Mouse (Mus musculus): ENCODE measurements around the gene Zfp809. TPM values are rescaled to one million over a fixed set of nuclear protein-coding genes. Genes with fewer than 3 reads are reported as not detected.

Zfp809 gene
- total and polyA plus RNA-seq, 2 experiments from 2014 or later, result 6.8 to 10.3 TPM

DNA sequence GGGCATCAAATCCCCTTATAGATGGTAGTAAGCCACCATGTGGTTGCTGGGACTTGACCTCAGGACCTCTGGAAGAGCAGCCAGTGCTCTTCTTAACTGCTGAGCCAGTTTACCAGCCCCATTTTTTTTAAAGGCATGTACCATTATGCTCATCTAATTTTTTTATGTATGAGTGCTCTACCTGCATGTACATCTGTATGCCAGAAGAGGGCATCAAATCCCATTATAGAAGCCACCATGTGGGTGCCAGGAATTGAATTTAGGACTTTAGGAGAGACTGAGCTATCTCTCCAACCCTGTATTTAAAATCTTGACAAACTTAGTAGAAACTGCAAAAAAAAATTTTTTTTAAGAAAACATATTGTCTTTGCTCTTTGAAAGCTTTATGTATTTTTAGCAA lies 5.0 kb downstream of the Zfp809 start:
- Histone ChIP-seq H3K27me3 (ENCODE audit: insufficient read depth, low read length) (no peaks in the 10 kb centered on the region), H3K9ac (no peak overlapping the region), H3K4me1 (ENCODE audit: insufficient read depth) (no peaks in the 10 kb centered on the region), H3K4me3 (ENCODE audit: low read depth, low read length) (no peak overlapping the region), H3K9me3 (ENCODE audit: low read length) (no peaks in the 10 kb centered on the region), H3K27ac (ENCODE audit: low read depth, low read length) (no peak overlapping the region), H3K4me2 (ENCODE audit: low read depth) (no peak overlapping the region), H3K36me3 (ENCODE audit: insufficient read depth) (no peaks in the 10 kb centered on the region)
- DNase-seq, result no peak
- TF ChIP-seq CTCF (IDR thresholded peaks at IDR 0.05; ENCODE audit: low read depth), result no peak
- ATAC-seq, result no peak

DNA sequence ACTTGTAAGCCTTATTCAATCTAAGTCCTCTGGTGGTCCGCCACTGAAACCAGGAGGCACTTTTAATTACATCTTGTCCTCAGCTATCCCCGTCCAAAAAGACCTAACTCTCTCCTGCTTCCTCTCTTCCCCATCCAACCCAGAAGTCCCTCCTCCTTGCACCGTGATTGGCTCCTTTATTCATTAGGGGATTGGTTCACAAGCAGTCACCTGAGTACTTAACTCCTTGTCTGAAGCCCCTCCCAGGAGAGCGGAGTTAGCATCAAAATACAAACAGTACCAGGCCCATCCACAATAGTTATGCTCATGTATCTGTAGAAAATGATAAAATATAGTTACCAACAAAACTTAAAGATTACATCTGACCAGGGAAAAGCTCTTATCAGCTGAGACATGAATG lies 14.5 kb downstream of the Zfp809 start:
- Histone ChIP-seq H3K9ac (no peak overlapping the region), H3K27me3 (ENCODE audit: insufficient read depth, low read length) (no peaks in the 10 kb centered on the region), H3K9me3 (ENCODE audit: low read length) (no peaks in the 10 kb centered on the region), H3K27ac (ENCODE audit: low read depth, low read length) (no peak overlapping the region), H3K36me3 (ENCODE audit: insufficient read depth) (peaks cover 43% of the 10 kb centered on the region), H3K4me1 (ENCODE audit: insufficient read depth) (no peaks in the 10 kb centered on the region), H3K4me3 (ENCODE audit: low read depth, low read length) (no peak overlapping the region), H3K4me2 (ENCODE audit: low read depth) (no peak overlapping the region)
- DNase-seq (no peak), ATAC-seq (no peak)
- 95% methylated on average over 4 of the region's 4 CpGs for WGBS
- no peak for TF ChIP-seq CTCF (IDR thresholded peaks at IDR 0.05; ENCODE audit: low read depth)

DNA sequence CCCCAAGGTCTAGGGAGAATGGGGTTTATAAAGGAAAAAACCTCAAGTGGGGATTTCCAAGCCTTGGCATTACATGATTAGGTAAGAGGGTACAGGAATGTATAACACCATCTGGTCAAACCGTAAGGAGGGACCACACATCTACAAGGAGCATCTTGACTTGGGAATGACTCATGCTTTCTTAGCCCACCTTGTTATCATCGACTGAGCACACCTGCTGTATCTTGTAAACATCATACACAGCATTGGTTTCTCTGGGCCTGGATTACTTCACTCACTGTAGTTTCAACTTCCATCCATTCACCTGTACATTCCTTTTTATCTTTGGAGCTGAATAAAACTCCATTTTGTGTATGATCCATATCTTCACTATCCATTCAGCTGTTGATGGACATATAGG lies 18.7 kb downstream of the Zfp809 start:
- H3K36me3 ChIP-seq (ENCODE audit: insufficient read depth), result peaks cover 52% of the 10 kb centered on the region
- no peak overlapping the region for H3K4me3 ChIP-seq (ENCODE audit: low read depth, low read length)
- H3K9ac ChIP-seq, result no peak overlapping the region
- no peak overlapping the region for H3K27ac ChIP-seq (ENCODE audit: low read depth, low read length)
- no peak for DNase-seq
- H3K4me2 ChIP-seq (ENCODE audit: low read depth), result no peak overlapping the region
- TF ChIP-seq CTCF (IDR thresholded peaks at IDR 0.05; ENCODE audit: low read depth), result no peak
- WGBS, result 93% methylated on average over 2 of the region's 2 CpGs
- H3K4me1 ChIP-seq (ENCODE audit: insufficient read depth), result no peaks in the 10 kb centered on the region
- no peak for ATAC-seq
- no peaks in the 10 kb centered on the region for H3K27me3 ChIP-seq (ENCODE audit: insufficient read depth, low read length)
- 0 out of 2 replicates have a peak, but pooled peaks cover 13% of the 10 kb centered on the region for H3K9me3 ChIP-seq (ENCODE audit: low read length)

DNA sequence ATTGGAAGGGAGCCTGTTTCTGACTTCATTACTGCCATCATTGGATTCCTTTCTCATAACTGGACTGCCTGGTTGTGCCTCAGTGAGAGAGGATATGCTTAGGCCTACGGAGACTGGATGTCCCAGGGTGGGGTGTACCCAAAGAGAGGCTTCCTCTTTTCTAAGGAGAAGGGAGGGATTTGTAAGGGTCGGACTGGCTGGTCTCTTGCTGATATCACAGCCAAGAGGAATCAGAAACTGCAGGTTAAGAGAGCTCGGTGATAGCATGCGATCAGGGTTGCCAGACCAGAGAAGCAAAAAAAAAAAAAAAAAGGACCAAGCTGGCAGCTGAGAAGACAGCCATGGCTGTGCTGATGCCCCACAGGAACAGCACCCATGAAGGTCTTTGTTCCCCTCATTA lies 31.1 kb downstream of the Zfp809 start:
- Histone ChIP-seq H3K9me3 (ENCODE audit: low read length) (0 out of 2 replicates have a peak, but pooled peaks cover 7% of the 10 kb centered on the region), H3K27me3 (ENCODE audit: insufficient read depth, low read length) (no peaks in the 10 kb centered on the region), H3K27ac (ENCODE audit: low read depth, low read length) (no peak overlapping the region), H3K4me2 (ENCODE audit: low read depth) (no peak overlapping the region), H3K4me3 (ENCODE audit: low read depth, low read length) (no peak overlapping the region), H3K36me3 (ENCODE audit: insufficient read depth) (peaks cover 26% of the 10 kb centered on the region), H3K9ac (no peak overlapping the region), H3K4me1 (ENCODE audit: insufficient read depth) (no peaks in the 10 kb centered on the region)
- 97% methylated on average over 4 of the region's 4 CpGs for WGBS
- DNase-seq, result no peak
- TF ChIP-seq CTCF (IDR thresholded peaks at IDR 0.05; ENCODE audit: low read depth), result no peak
- no peak for ATAC-seq

DNA sequence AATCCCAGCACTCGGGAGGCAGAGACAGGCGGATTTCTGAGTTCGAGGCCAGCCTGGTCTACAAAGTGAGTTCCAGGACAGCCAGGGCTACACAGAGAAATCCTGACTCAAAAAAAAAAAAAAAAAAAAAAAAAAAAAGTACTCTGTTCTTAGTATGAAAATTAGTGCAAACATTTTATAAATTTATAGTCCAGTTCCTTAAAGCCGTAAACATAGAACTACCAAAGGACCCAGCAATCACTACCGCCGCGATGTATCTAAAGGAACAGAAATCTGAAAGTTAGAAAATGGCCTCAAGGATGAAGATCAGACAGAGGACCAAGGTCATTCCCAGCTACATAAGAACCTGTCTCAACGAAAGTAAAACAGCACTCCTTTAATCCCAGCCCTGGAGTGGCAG lies 33.3 kb downstream of the Zfp809 start:
- Histone ChIP-seq H3K9ac (peak overlapping the region; percentile 75; the same call in 1 of the 2 replicates), H3K9me3 (ENCODE audit: low read length) (0 out of 2 replicates have a peak, but pooled peaks cover 7% of the 10 kb centered on the region), H3K4me3 (ENCODE audit: low read depth, low read length) (peak overlapping the region; percentile 54), H3K4me2 (ENCODE audit: low read depth) (peak overlapping the region; percentile 74), H3K4me1 (ENCODE audit: insufficient read depth) (no peaks in the 10 kb centered on the region), H3K27ac (ENCODE audit: low read depth, low read length) (no peak overlapping the region), H3K27me3 (ENCODE audit: insufficient read depth, low read length) (no peaks in the 10 kb centered on the region), H3K36me3 (ENCODE audit: insufficient read depth) (peaks cover 9% of the 10 kb centered on the region)
- WGBS, result 87% methylated on average over 8 of the region's 8 CpGs
- ATAC-seq (no peak), DNase-seq (no peak)
- no peak for TF ChIP-seq CTCF (IDR thresholded peaks at IDR 0.05; ENCODE audit: low read depth)

DNA sequence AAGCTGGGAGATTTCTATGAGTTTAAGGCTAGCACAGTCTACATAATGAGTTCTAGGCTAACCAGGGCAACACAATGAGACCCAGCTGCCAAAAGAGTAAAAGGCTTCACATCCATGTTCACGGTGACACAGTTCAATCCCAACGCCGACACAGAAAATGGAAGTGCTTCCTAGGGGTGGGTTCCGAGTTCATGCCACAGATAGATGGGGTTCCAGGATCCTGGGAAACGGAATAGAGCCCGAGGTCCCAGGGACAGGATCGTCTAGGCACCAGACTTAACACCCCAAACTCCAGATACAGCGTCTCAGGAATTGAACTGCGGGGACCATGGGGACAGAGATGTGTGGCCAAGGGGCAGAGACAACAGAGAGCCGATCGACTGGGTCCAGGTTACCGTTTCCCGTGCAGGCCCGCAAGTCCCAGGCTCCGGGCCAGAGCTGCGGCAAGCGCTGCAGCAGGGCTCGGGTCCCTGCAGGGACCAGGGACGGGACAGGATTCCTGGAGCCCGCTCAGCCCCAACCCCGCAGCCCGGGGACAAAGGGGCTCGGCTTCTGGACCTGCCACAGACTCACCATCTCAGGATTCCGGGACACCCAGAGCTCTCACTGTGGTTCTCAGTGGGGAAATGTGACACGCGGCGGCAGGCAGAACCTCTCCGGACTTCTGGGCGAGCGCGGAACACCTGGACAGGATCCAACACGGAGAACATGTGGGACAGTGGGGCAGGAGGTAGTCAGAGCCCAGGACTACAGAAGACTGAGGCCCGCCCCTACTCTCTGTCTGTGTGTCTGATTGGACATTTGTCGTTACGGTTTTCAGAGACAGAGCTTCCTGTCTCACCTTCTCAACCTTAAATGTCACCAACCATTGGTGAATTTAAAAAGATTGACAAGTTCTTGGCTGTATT lies 33.9 kb downstream of the Zfp809 start, which contains the start of gene Zfp599:
TSS of gene Zfp599 (minus strand) at position 712 of the 908 bp plus-strand sequence.
- WGBS, result under 1% methylated on average over 35 of the region's 35 CpGs
- H3K9me3 ChIP-seq (ENCODE audit: low read length), result 0 out of 2 replicates have a peak, but pooled peaks cover 7% of the 10 kb centered on the region
- H3K4me2 ChIP-seq (ENCODE audit: low read depth), result peak within 1 kb of the TSS; percentile 74
- H3K36me3 ChIP-seq (ENCODE audit: insufficient read depth), result peaks cover 4% of the 10 kb centered on the region; the same call in 1 of the 2 replicates
- ATAC-seq (peak; percentile 97), DNase-seq (peak; percentile 77)
- H3K4me1 ChIP-seq (ENCODE audit: insufficient read depth), result no peaks in the 10 kb centered on the region
- H3K27me3 ChIP-seq (ENCODE audit: insufficient read depth, low read length), result no peaks in the 10 kb centered on the region
- H3K4me3 ChIP-seq (ENCODE audit: low read depth, low read length), result peak within 1 kb of the TSS; percentile 54
- no peak for TF ChIP-seq CTCF (IDR thresholded peaks at IDR 0.05; ENCODE audit: low read depth)
- H3K9ac ChIP-seq, result peak within 1 kb of the TSS; percentile 75
- no peak within 1 kb of the TSS for H3K27ac ChIP-seq (ENCODE audit: low read depth, low read length)

DNA sequence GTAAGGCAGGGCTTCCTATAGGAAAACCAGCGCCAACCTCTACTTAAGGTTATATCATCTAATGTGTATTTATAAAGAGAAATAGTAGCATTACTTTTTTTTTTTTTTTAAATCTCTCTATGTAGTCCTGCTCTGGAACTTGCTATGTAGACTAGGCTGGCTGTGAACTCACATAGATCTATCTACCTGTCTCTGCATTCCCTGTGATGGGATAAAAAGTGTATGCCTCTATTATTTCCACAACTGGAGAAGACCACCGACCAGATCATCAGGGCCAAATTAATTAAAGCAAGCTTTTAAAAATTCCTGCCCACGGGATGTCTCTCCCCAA lies 34.5 kb downstream of the Zfp809 start:
- DNase-seq (no peak), ATAC-seq (no peak)
- TF ChIP-seq CTCF (IDR thresholded peaks at IDR 0.05; ENCODE audit: low read depth), result no peak
- Histone ChIP-seq H3K9ac (peak overlapping the region; percentile 75; the same call in 1 of the 2 replicates), H3K4me2 (ENCODE audit: low read depth) (peak overlapping the region; percentile 74), H3K27ac (ENCODE audit: low read depth, low read length) (no peak overlapping the region), H3K4me1 (ENCODE audit: insufficient read depth) (no peaks in the 10 kb centered on the region), H3K36me3 (ENCODE audit: insufficient read depth) (peaks cover 4% of the 10 kb centered on the region; the same call in 1 of the 2 replicates), H3K27me3 (ENCODE audit: insufficient read depth, low read length) (no peaks in the 10 kb centered on the region), H3K9me3 (ENCODE audit: low read length) (0 out of 2 replicates have a peak, but pooled peaks cover 7% of the 10 kb centered on the region), H3K4me3 (ENCODE audit: low read depth, low read length) (peak overlapping the region; percentile 54)
- whole genome bisulfite sequencing, result 25% methylated on average over 3 of the region's 3 CpGs
